Mouse (Mus musculus): ENCODE measurements around the gene Nosip. TPM values are rescaled to one million over a fixed set of nuclear protein-coding genes. Genes with fewer than 3 reads are reported as not detected.
A peak's percentile ranks its signal among the peaks of the same experiment; 100 is the strongest.

Nosip gene
- polyA plus RNA-seq, 1 experiment, result 115 TPM

GRCm38 (mm10) chr7:45090251-45090977, 28.2 kb downstream of the Nosip start:
- TF ChIP-seq CTCF (IDR thresholded peaks at IDR 0.05; ENCODE audit: control insufficient read depth, insufficient read depth, insufficient replicate concordance, low read depth, low read length) (no peak), POLR2A (IDR thresholded peaks at IDR 0.05; ENCODE audit: control insufficient read depth, low read depth, low read length) (no peak)
- Histone ChIP-seq H3K27ac (ENCODE audit: control insufficient read depth, insufficient read depth, low read depth, low read length) (no peak overlapping the region), H3K36me3 (ENCODE audit: control insufficient read depth, insufficient read depth, low read length) (no peaks in the 10 kb centered on the region), H3K4me1 (ENCODE audit: control insufficient read depth, insufficient read depth, low read length) (peaks cover 25% of the 10 kb centered on the region), H3K27me3 (ENCODE audit: control insufficient read depth, insufficient read depth, low read length) (no peaks in the 10 kb centered on the region; the same call in 1 of the 2 replicates), H3K4me3 (ENCODE audit: control insufficient read depth, low read depth, low read length) (no peak overlapping the region)

GRCm38 (mm10) chr7:45091001-45091990, 29.1 kb downstream of the Nosip start:
- Histone ChIP-seq H3K27ac (ENCODE audit: control insufficient read depth, insufficient read depth, low read depth, low read length) (no peak overlapping the region; the same call in 1 of the 2 replicates), H3K4me3 (ENCODE audit: control insufficient read depth, low read depth, low read length) (peak overlapping the region; percentile 51), H3K36me3 (ENCODE audit: control insufficient read depth, insufficient read depth, low read length) (no peaks in the 10 kb centered on the region), H3K4me1 (ENCODE audit: control insufficient read depth, insufficient read depth, low read length) (peaks cover 25% of the 10 kb centered on the region), H3K27me3 (ENCODE audit: control insufficient read depth, insufficient read depth, low read length) (no peaks in the 10 kb centered on the region; the same call in 1 of the 2 replicates)
- TF ChIP-seq POLR2A (IDR thresholded peaks at IDR 0.05; ENCODE audit: control insufficient read depth, low read depth, low read length), result no peak
- TF ChIP-seq CTCF (IDR thresholded peaks at IDR 0.05; ENCODE audit: control insufficient read depth, insufficient read depth, insufficient replicate concordance, low read depth, low read length), result no peak

DNA sequence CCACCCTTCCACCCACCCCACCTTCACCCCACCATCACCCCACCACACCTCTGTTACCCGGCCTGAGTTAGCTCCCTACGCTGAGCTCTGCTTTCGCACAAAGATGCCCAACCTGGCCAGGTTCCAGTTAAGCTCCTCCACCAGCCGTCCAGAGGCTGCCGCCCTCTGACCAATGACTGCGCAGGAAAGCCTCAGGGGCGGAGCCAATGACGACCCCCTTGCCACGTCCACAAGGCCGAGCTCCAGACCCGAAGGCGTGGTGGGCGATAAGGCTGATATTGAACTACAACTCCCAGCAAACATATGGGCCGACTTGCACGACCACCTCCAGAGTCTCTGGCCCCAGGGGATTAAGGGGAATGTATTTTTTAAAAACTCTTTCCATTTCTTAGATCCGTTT, 29.8 kb downstream of the Nosip start, which contains the start of gene Rcn3:
Gene Rcn3 (minus strand): TSS at position 174 of the 400 bp plus-strand sequence.
- TF ChIP-seq POLR2A (IDR thresholded peaks at IDR 0.05; ENCODE audit: control insufficient read depth, low read depth, low read length) (no peak), CTCF (IDR thresholded peaks at IDR 0.05; ENCODE audit: control insufficient read depth, insufficient read depth, insufficient replicate concordance, low read depth, low read length) (no peak)
- Histone ChIP-seq H3K4me1 (ENCODE audit: control insufficient read depth, insufficient read depth, low read length) (peaks cover 25% of the 10 kb centered on the region), H3K36me3 (ENCODE audit: control insufficient read depth, insufficient read depth, low read length) (no peaks in the 10 kb centered on the region), H3K27me3 (ENCODE audit: control insufficient read depth, insufficient read depth, low read length) (no peaks in the 10 kb centered on the region; the same call in 1 of the 2 replicates), H3K4me3 (ENCODE audit: control insufficient read depth, low read depth, low read length) (peak within 1 kb of the TSS; percentile 51), H3K27ac (ENCODE audit: control insufficient read depth, insufficient read depth, low read depth, low read length) (no peak within 1 kb of the TSS; the same call in none of the 2 replicates)

GRCm38 (mm10) chr7:45092828-45093515, 30.7 kb downstream of the Nosip start:
- H3K27me3 ChIP-seq (ENCODE audit: control insufficient read depth, insufficient read depth, low read length), result no peaks in the 10 kb centered on the region; the same call in 1 of the 2 replicates
- peaks cover 25% of the 10 kb centered on the region for H3K4me1 ChIP-seq (ENCODE audit: control insufficient read depth, insufficient read depth, low read length)
- H3K4me3 ChIP-seq (ENCODE audit: control insufficient read depth, low read depth, low read length), result no peak overlapping the region
- H3K36me3 ChIP-seq (ENCODE audit: control insufficient read depth, insufficient read depth, low read length), result no peaks in the 10 kb centered on the region
- TF ChIP-seq CTCF (IDR thresholded peaks at IDR 0.05; ENCODE audit: control insufficient read depth, insufficient read depth, insufficient replicate concordance, low read depth, low read length), result no peak
- TF ChIP-seq POLR2A (IDR thresholded peaks at IDR 0.05; ENCODE audit: control insufficient read depth, low read depth, low read length), result no peak
- no peak overlapping the region for H3K27ac ChIP-seq (ENCODE audit: control insufficient read depth, insufficient read depth, low read depth, low read length)

GRCm38 (mm10) chr7:45093516-45093905, 31.3 kb downstream of the Nosip start:
- Histone ChIP-seq H3K36me3 (ENCODE audit: control insufficient read depth, insufficient read depth, low read length) (no peaks in the 10 kb centered on the region), H3K4me1 (ENCODE audit: control insufficient read depth, insufficient read depth, low read length) (peaks cover 22% of the 10 kb centered on the region), H3K4me3 (ENCODE audit: control insufficient read depth, low read depth, low read length) (no peak overlapping the region), H3K27me3 (ENCODE audit: control insufficient read depth, insufficient read depth, low read length) (no peaks in the 10 kb centered on the region; the same call in 1 of the 2 replicates), H3K27ac (ENCODE audit: control insufficient read depth, insufficient read depth, low read depth, low read length) (no peak overlapping the region)
- TF ChIP-seq POLR2A (IDR thresholded peaks at IDR 0.05; ENCODE audit: control insufficient read depth, low read depth, low read length), result no peak
- no peak for TF ChIP-seq CTCF (IDR thresholded peaks at IDR 0.05; ENCODE audit: control insufficient read depth, insufficient read depth, insufficient replicate concordance, low read depth, low read length)

DNA sequence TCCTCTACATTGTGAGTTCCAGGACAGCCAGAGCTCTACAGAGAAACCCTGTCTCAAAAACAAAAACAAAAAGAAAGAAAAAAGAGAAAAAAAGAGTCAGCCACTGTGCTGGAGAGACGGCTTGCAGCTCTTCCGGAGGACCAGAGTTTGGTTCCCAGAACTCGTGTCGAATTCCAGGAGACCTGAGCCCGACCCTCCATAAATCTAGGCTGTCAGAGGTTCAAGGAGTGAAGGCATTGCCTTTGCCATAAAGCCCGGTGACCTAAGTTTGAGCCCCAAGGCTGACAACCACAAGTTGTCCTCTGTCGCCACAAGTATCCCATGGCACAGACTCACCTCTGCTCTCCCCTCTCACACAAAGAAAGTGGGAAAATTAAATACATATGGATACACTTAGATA, 31.9 kb downstream of the Nosip start:
- TF ChIP-seq CTCF (IDR thresholded peaks at IDR 0.05; ENCODE audit: control insufficient read depth, insufficient read depth, insufficient replicate concordance, low read depth, low read length), result no peak
- TF ChIP-seq POLR2A (IDR thresholded peaks at IDR 0.05; ENCODE audit: control insufficient read depth, low read depth, low read length), result no peak
- no peaks in the 10 kb centered on the region for H3K36me3 ChIP-seq (ENCODE audit: control insufficient read depth, insufficient read depth, low read length)
- no peaks in the 10 kb centered on the region; the same call in 1 of the 2 replicates for H3K27me3 ChIP-seq (ENCODE audit: control insufficient read depth, insufficient read depth, low read length)
- H3K4me3 ChIP-seq (ENCODE audit: control insufficient read depth, low read depth, low read length), result no peak overlapping the region
- peaks cover 22% of the 10 kb centered on the region for H3K4me1 ChIP-seq (ENCODE audit: control insufficient read depth, insufficient read depth, low read length)
- H3K27ac ChIP-seq (ENCODE audit: control insufficient read depth, insufficient read depth, low read depth, low read length), result no peak overlapping the region
